Mouse (Mus musculus) activated CD4-positive, CD25-positive, alpha-beta regulatory T cell, adult 9 weeks (primary cell): Measurements from ENCODE around the gene Bhmt2. TPM values are rescaled to one million over a fixed set of nuclear protein-coding genes. Genes with fewer than 3 reads are reported as not detected.

Source experiments
- polyA plus RNA-seq: library from polyadenylated mRNA; unstranded; fragments of 100-300 nt; shearing (Covaris generic); gene quantifications from one replicate; pipeline ENCODE4 v1.2.1, GENCODE M21; 2017

Gene Bhmt2
- not detected for polyA plus RNA-seq

DNA sequence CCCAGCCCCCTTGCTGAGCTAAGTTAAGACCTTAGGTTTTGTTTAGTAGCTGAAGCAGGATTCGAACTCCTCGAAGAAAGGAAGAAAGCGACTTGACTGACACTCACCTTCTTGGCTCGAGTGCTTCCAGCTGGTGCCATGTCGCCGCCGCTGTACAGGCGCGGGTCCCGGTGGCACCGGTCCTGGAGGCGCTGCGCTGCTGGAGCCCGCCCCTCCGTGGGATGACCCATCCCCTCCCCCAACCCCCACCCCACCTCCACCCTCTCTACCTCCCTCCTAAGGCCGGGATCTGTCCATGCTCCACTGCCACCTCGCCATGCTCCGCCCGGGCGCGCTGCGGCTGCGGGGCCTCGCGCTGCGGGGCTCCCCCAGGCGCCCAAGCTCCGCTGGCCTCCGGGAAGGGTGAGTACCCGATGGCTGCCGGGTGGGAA, at the start of gene Bhmt2, which contains the start of gene Dmgdh:
Gene Bhmt2, minus strand, starts transcription at position 172 of the 431 bp plus-strand sequence.
Gene Dmgdh, plus strand, starts transcription at position 303 of the 431 bp plus-strand sequence.

DNA sequence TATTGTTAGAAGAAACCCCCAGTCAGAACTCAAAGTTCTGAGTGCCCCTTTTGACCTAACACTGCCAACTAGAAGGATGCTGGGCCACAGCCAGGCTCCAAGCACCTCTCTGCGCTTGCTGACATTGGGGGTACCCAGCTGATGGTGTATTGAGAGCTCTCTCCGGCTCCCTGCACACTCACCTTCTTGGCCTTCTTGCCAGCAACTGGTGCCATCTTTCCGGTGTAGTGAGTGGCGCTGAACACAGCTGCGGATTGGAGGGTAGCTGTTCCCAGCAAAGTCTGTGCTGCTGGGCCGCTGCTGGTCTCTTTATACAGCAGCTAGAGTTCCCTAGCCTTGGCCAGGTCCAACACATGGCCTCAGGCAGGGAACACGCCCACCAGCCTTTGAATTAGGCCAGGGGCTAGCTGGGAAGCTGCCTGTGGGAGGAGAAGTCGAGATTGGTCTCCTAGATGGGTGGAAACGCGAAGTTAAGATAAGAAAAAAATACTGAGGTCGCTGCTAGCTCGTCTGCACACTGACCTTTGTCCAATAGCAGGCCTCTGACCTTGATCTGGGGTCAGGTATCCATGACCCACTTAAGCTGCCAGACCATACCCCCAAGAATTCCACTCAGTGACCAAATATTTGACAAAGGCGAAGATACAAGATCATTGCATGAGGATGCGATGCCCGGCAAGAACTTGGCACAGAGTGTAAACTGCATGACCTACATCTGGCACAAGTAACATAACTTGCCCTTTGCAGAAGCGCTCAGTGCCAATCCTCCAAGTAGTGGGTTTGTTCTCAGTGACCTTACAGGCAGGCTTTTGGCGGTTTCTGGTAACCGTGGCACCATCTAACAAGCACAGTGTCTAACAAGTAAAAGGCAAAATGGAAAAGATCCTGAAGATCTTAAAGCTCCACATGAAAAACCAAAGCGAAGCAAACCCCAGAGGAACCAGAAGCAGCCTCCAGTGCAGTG, 36.5 kb downstream of the Bhmt2 start, which contains the start of gene Bhmt:
Gene Bhmt, minus strand, starts transcription at position 680 of the 964 bp plus-strand sequence.

Other genes with a start within 250 kb of the Bhmt2 start
- gene Jmy, start 174.5 kb downstream of the Bhmt2 start, polyA plus RNA-seq: 0.92 TPM
- gene Bhmt, start 36.3 kb downstream of the Bhmt2 start, polyA plus RNA-seq: not detected
- 0.23 TPM for gene Dmgdh, start 131 bp upstream of the Bhmt2 start, polyA plus RNA-seq
- gene Arsb, start 97.3 kb upstream of the Bhmt2 start, polyA plus RNA-seq: 11.7 TPM